Mouse (Mus musculus) bone marrow macrophage, adult 2 months (primary cell): ENCODE measurements around the gene Lpar1.

ENCODE experiments used
- CTCF ChIP-seq: IDR thresholded peaks from 2 replicates; pipeline ENCODE4 v1.5.1; 2012; ENCODE audit warnings: low read depth, mild to moderate bottlenecking, low read length, moderate library complexity
- POLR2A ChIP-seq: IDR thresholded peaks from 2 replicates; pipeline ENCODE4 v1.6.1; 2012; ENCODE audit warnings: mild to moderate bottlenecking, low read depth, low read length, borderline replicate concordance

GRCm38 (mm10) chr4:58521137-58521536 is 32.6 kb downstream of the Lpar1 start:
- TF ChIP-seq CTCF: no peak
- TF ChIP-seq POLR2A: no peak
